Mouse (Mus musculus): ENCODE data around the gene Tmem88. TPM values are rescaled to one million over a fixed set of nuclear protein-coding genes. Genes with fewer than 3 reads are reported as not detected.

Tmem88 gene
- polyA plus RNA-seq, 1 experiment from 2014 or later, result 13.6 TPM

DNA sequence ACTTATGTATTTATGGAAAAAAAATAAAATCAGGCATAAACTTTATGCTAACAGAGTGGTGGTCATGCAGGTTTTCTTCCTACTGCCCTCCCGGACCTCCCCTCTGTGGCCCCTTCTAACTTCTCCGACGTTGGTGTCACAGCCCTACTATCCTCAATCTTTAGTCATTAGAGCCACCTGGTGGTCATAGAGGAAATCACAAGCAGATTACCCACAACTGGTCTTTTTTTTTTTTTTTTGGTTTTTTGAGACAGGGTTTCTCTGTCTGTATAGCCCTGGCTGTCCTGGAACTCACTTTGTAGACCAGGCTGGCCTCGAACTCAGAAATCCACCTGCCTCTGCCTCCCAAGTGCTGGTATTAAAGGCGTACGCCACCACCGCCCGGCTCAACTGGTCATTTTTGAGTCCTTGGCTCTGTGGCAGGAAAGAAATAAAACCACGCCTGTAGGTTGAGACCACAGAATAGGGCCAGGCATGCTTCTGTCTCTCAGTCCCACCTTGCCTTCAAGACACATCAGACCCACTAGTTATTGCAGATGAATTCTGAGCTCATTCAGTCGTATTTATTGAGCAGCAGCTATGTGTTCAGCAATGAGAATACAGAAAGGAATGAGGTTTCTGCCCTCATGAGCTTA, 7.5 kb downstream of the Tmem88 start:
- Histone ChIP-seq H3K4me3 (ENCODE audit: low read depth, low read length) (no peak overlapping the region), H3K4me2 (ENCODE audit: low read depth, low read length) (no peak overlapping the region), H3K9ac (replicated peaks; ENCODE audit: low read length) (no peak overlapping the region), H3K27me3 (ENCODE audit: control insufficient read depth, insufficient read depth, low read length) (no peaks in the 10 kb centered on the region), H3K4me1 (ENCODE audit: control insufficient read depth, insufficient read depth, low read length) (no peaks in the 10 kb centered on the region; the same call in 1 of the 2 replicates), H3K36me3 (replicated peaks; ENCODE audit: control insufficient read depth, insufficient read depth, low read depth, low read length) (no peaks in the 10 kb centered on the region), H3K27ac (replicated peaks; ENCODE audit: low read depth, low read length) (no peak overlapping the region), H3K9me3 (replicated peaks; ENCODE audit: control insufficient read depth, low read length) (no peaks in the 10 kb centered on the region)
- 45% methylated on average over 10 of the region's 10 CpGs for WGBS
- ATAC-seq (replicated peaks; ENCODE audit: insufficient number of reproducible peaks, low FRiP score, low TSS enrichment, low read depth) (no peak; the same call in 1 of the 2 replicates), DNase-seq (ENCODE audit: low spot score) (peak; percentile 88)

DNA sequence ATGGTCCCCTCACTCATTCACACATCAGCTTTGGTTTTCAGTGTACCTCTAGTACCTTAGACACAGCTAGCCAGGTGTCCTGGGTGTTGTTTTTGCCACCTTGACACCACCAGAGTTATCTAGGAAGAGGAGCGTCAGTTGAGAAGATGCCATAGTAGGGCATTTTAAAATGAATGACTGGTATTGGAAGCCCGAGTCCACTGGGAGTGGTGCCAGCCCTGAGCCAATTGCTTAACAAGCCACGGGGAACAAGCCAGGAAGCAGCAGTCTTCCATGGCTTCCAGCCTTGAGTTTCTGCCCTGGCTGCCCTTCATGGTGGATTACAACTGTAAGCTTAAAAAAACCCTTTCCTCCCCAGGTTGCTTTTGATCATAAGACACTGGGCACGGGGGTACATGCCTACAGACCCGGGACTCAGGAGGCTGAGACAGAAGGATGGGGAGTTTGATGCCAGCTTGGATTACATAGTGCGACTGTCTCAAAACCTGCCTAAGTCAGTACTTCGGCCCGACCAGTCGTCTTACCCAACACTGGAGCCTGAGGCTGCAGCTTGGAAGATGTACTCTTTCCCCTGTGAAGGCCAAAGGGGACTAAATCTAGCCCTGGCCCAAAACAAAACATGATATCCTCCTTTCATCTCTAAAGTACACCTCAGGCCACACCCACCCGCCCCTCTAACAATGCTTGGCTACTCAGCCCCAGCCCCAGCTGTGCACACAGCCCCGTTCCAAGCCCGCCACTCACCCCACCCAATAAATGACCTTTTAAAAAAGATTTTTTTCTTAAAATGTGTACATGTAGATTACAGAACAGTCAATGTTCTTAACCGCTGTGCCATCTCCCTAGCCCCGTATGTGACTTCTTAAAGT, 8.3 kb downstream of the Tmem88 start:
- no peak for DNase-seq (ENCODE audit: low spot score)

DNA sequence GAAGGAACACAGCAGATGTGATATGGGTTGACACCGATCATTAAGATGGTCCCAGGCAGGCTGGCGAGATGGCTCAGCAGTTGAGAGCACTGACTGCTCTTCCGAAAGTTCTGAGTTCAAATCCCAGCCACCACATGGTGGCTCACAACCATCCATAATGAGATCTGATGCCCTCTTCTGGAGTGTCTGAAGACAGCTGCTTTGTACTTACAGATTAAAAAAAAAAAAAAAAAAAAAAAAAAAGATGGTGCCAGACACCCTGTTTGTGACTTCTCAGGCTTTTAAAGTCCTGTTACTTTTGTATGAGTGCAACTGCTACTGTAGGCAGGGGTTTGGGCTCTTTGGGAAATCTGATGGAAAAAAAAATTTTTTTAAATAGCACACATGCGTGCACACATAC, 9.4 kb downstream of the Tmem88 start:
- WGBS, result 97% methylated on average over 4 of the region's 4 CpGs
- Histone ChIP-seq H3K4me2 (ENCODE audit: low read depth, low read length) (no peak overlapping the region), H3K4me1 (ENCODE audit: control insufficient read depth, insufficient read depth, low read length) (no peaks in the 10 kb centered on the region; the same call in 1 of the 2 replicates), H3K9me3 (replicated peaks; ENCODE audit: control insufficient read depth, low read length) (no peaks in the 10 kb centered on the region), H3K4me3 (ENCODE audit: low read depth, low read length) (no peak overlapping the region), H3K9ac (replicated peaks; ENCODE audit: low read length) (no peak overlapping the region), H3K36me3 (replicated peaks; ENCODE audit: control insufficient read depth, insufficient read depth, low read depth, low read length) (no peaks in the 10 kb centered on the region), H3K27me3 (ENCODE audit: control insufficient read depth, insufficient read depth, low read length) (no peaks in the 10 kb centered on the region), H3K27ac (replicated peaks; ENCODE audit: low read depth, low read length) (no peak overlapping the region)
- ATAC-seq (replicated peaks; ENCODE audit: insufficient number of reproducible peaks, low FRiP score, low TSS enrichment, low read depth) (no peak), DNase-seq (ENCODE audit: low spot score) (no peak)

More for the DNA sequence above, 8.3 kb downstream of the Tmem88 start:
- Histone ChIP-seq H3K27me3 (ENCODE audit: control insufficient read depth, insufficient read depth, low read length) (no peaks in the 10 kb centered on the region), H3K4me3 (ENCODE audit: low read depth, low read length) (no peak overlapping the region), H3K4me1 (ENCODE audit: control insufficient read depth, insufficient read depth, low read length) (no peaks in the 10 kb centered on the region; the same call in 1 of the 2 replicates), H3K9ac (replicated peaks; ENCODE audit: low read length) (no peak overlapping the region), H3K36me3 (replicated peaks; ENCODE audit: control insufficient read depth, insufficient read depth, low read depth, low read length) (no peaks in the 10 kb centered on the region), H3K27ac (replicated peaks; ENCODE audit: low read depth, low read length) (no peak overlapping the region; the same call in 1 of the 2 replicates), H3K4me2 (ENCODE audit: low read depth, low read length) (no peak overlapping the region), H3K9me3 (replicated peaks; ENCODE audit: control insufficient read depth, low read length) (no peaks in the 10 kb centered on the region)
- 0 out of 2 replicates have a peak, but pooled peaks have one; percentile 38 for ATAC-seq (replicated peaks; ENCODE audit: insufficient number of reproducible peaks, low FRiP score, low TSS enrichment, low read depth)
- 67% methylated on average over 14 of the region's 14 CpGs for WGBS

DNA sequence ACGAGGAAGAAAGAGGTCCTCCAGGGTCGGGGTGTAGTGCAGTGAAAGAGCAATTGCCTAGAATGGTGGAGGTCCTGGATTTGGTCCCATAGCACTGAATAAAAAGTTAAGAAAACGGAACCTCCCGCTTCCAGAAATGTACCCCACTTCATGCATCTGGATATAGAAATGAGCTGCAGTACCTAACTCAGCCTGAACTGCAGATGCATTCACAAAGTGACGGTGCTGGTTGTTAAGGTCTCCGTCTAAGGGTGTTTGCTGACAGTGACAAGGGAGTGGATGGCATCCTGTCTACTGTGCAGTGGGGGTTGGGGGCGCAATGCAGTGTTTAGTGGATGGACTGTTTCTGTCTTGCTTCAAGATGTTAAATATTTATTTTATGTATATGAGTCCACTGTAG, 11.3 kb downstream of the Tmem88 start:
- Histone ChIP-seq H3K4me1 (ENCODE audit: control insufficient read depth, insufficient read depth, low read length) (no peaks in the 10 kb centered on the region; the same call in 1 of the 2 replicates), H3K4me2 (ENCODE audit: low read depth, low read length) (no peak overlapping the region), H3K4me3 (ENCODE audit: low read depth, low read length) (no peak overlapping the region), H3K9ac (replicated peaks; ENCODE audit: low read length) (no peak overlapping the region), H3K9me3 (replicated peaks; ENCODE audit: control insufficient read depth, low read length) (no peaks in the 10 kb centered on the region), H3K27ac (replicated peaks; ENCODE audit: low read depth, low read length) (no peak overlapping the region), H3K27me3 (ENCODE audit: control insufficient read depth, insufficient read depth, low read length) (no peaks in the 10 kb centered on the region), H3K36me3 (replicated peaks; ENCODE audit: control insufficient read depth, insufficient read depth, low read depth, low read length) (no peaks in the 10 kb centered on the region)
- DNase-seq (ENCODE audit: low spot score) (no peak), ATAC-seq (replicated peaks; ENCODE audit: insufficient number of reproducible peaks, low FRiP score, low TSS enrichment, low read depth) (no peak)
- 80% methylated on average over 7 of the region's 7 CpGs for WGBS

DNA sequence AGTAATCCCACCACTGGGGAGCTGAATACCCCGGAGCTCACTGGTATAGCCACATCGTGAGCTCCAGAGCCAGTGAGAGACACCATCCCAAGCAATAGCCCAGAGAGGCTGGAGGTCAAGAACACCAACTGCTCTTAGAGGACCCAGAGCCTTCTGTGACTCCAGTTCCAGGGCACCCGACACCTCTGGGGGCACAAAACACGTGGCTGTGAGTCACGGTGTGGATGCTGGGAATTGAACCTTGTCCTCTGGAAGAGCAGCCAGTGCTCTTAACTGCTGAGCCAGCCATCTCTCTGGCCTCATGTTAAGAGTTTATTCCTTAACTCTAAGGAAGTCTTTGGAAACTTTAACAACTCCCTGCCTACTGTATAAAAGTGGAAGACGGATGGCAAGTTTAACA, 13.1 kb downstream of the Tmem88 start:
- no peak for DNase-seq (ENCODE audit: low spot score)
- Histone ChIP-seq H3K4me3 (ENCODE audit: low read depth, low read length) (no peak overlapping the region), H3K9me3 (replicated peaks; ENCODE audit: control insufficient read depth, low read length) (no peaks in the 10 kb centered on the region), H3K27me3 (ENCODE audit: control insufficient read depth, insufficient read depth, low read length) (no peaks in the 10 kb centered on the region), H3K27ac (replicated peaks; ENCODE audit: low read depth, low read length) (no peak overlapping the region), H3K4me2 (ENCODE audit: low read depth, low read length) (no peak overlapping the region), H3K4me1 (ENCODE audit: control insufficient read depth, insufficient read depth, low read length) (no peaks in the 10 kb centered on the region; the same call in 1 of the 2 replicates), H3K9ac (replicated peaks; ENCODE audit: low read length) (no peak overlapping the region), H3K36me3 (replicated peaks; ENCODE audit: control insufficient read depth, insufficient read depth, low read depth, low read length) (no peaks in the 10 kb centered on the region)
- no peak for ATAC-seq (replicated peaks; ENCODE audit: insufficient number of reproducible peaks, low FRiP score, low TSS enrichment, low read depth)
- WGBS, result 78% methylated on average over 6 of the region's 6 CpGs

DNA sequence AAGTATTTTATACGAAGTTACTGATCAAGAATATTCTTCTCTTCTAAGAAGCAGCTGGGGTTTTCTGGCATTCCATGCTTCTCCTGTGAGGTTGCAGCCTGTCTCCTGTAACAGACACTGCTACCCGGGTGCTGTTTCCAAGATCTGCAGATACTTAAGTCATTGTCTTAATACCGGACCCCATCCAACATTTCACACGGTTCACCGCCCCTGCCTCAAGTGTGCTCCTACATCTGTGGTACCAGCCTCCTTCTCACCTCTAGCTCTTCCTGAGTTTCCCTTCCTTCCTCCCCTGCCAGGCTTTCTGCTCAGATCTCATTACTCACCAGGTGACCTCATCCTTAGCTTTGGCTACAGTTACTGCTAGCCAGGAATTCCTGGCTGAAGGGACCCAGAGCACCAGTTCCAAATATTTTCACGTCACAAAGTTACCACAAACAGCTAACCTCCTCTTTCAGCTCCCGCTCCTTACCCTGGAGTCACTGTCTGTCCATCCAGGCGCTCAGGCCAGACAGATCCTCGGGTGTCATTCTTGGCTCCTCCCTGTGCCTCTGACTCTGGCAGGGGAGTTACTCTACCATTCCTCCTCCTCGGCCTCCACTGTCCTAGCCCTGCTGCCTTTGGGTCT, 15.4 kb downstream of the Tmem88 start:
- WGBS, result 64% methylated on average over 10 of the region's 10 CpGs
- ATAC-seq (replicated peaks; ENCODE audit: insufficient number of reproducible peaks, low FRiP score, low TSS enrichment, low read depth), result no peak

DNA sequence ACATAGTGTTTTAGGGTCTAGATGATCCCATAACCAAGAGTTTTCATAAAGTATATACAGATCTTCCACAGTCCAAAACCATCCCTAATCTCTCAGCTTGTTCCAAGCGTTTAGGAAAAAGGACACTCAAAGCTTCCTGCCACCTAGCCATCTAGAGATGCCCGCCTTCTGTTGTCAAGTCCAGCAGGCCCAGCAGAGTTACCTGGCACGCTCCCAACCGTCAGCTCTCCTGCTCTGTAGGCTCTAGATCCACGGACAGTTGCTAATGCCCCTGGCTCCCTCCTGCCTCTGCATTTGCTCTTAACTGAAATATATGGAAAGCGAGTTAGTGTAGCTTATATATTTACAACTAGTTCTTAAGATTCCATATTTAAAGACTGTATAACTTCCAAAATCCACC, 16.7 kb downstream of the Tmem88 start:
- Histone ChIP-seq H3K27me3 (ENCODE audit: control insufficient read depth, insufficient read depth, low read length) (no peaks in the 10 kb centered on the region), H3K4me1 (ENCODE audit: control insufficient read depth, insufficient read depth, low read length) (no peaks in the 10 kb centered on the region), H3K4me2 (ENCODE audit: low read depth, low read length) (no peak overlapping the region), H3K9me3 (replicated peaks; ENCODE audit: control insufficient read depth, low read length) (no peaks in the 10 kb centered on the region), H3K27ac (replicated peaks; ENCODE audit: low read depth, low read length) (no peak overlapping the region), H3K4me3 (ENCODE audit: low read depth, low read length) (no peak overlapping the region), H3K36me3 (replicated peaks; ENCODE audit: control insufficient read depth, insufficient read depth, low read depth, low read length) (no peaks in the 10 kb centered on the region), H3K9ac (replicated peaks; ENCODE audit: low read length) (no peak overlapping the region)
- 81% methylated on average over 6 of the region's 6 CpGs for WGBS
- no peak for DNase-seq (ENCODE audit: low spot score)
- ATAC-seq (replicated peaks; ENCODE audit: insufficient number of reproducible peaks, low FRiP score, low TSS enrichment, low read depth), result no peak

More for the DNA sequence above, 15.4 kb downstream of the Tmem88 start:
- no peaks in the 10 kb centered on the region for H3K4me1 ChIP-seq (ENCODE audit: control insufficient read depth, insufficient read depth, low read length)
- H3K27ac ChIP-seq (replicated peaks; ENCODE audit: low read depth, low read length), result no peak overlapping the region
- DNase-seq (ENCODE audit: low spot score), result no peak
- H3K4me3 ChIP-seq (ENCODE audit: low read depth, low read length), result no peak overlapping the region
- H3K36me3 ChIP-seq (replicated peaks; ENCODE audit: control insufficient read depth, insufficient read depth, low read depth, low read length), result no peaks in the 10 kb centered on the region
- no peaks in the 10 kb centered on the region for H3K9me3 ChIP-seq (replicated peaks; ENCODE audit: control insufficient read depth, low read length)
- no peak overlapping the region for H3K4me2 ChIP-seq (ENCODE audit: low read depth, low read length)
- no peak overlapping the region for H3K9ac ChIP-seq (replicated peaks; ENCODE audit: low read length)
- H3K27me3 ChIP-seq (ENCODE audit: control insufficient read depth, insufficient read depth, low read length), result no peaks in the 10 kb centered on the region
